Mouse (Mus musculus) urinary bladder, postnatal 10 days (tissue): ENCODE data around the gene Pak1ip1.
"Not testable (repeated sequence)": the region's sequence is repeated elsewhere in the genome, so short reads cannot be mapped to it uniquely, and the experiment has no call there.

Source experiments
- DNase-seq: peaks from one replicate; pipeline ENCODE4 v3.0.0; 2022; ENCODE audit warnings: low spot score

The Pak1ip1 gene

GRCm38 (mm10) chr13:41000926-41001639 lies at the start of gene Pak1ip1:
Gene Pak1ip1 (plus strand): TSS chr13:41001023.
- DNase-seq, result peak; percentile 78

GRCm38 (mm10) chr13:40951386-40951976 lies 49.3 kb upstream of the Pak1ip1 start:
- DNase-seq, result no peak

GRCm38 (mm10) chr13:40953231-40953630 lies 47.6 kb upstream of the Pak1ip1 start:
- no peak for DNase-seq

- no peak for DNase-seq
Measured at GRCm38 (mm10) chr13:40955773-40956172, 45.0 kb upstream of the Pak1ip1 start.

- no peak for DNase-seq
Measured at GRCm38 (mm10) chr13:40967609-40968008, 33.2 kb upstream of the Pak1ip1 start.

GRCm38 (mm10) chr13:40968564-40968963 lies 32.3 kb upstream of the Pak1ip1 start:
- no peak for DNase-seq

GRCm38 (mm10) chr13:40969761-40970390 lies 30.9 kb upstream of the Pak1ip1 start:
- no peak for DNase-seq

GRCm38 (mm10) chr13:40971261-40971660 lies 29.6 kb upstream of the Pak1ip1 start:
- no peak for DNase-seq

- DNase-seq, result no peak
Measured at GRCm38 (mm10) chr13:40971831-40972230, 29.0 kb upstream of the Pak1ip1 start.

GRCm38 (mm10) chr13:40972976-40973375 lies 27.8 kb upstream of the Pak1ip1 start:
- DNase-seq, result no peak

GRCm38 (mm10) chr13:40977609-40978008 lies 23.2 kb upstream of the Pak1ip1 start:
- no peak for DNase-seq

- DNase-seq, result no peak
Measured at GRCm38 (mm10) chr13:40978652-40979051, 22.2 kb upstream of the Pak1ip1 start.

GRCm38 (mm10) chr13:40979321-40979720 lies 21.5 kb upstream of the Pak1ip1 start:
- DNase-seq, result no peak

- no peak for DNase-seq
Measured at GRCm38 (mm10) chr13:40982759-40983158, 18.1 kb upstream of the Pak1ip1 start.

- no peak for DNase-seq
Measured at GRCm38 (mm10) chr13:40986081-40986480, 14.7 kb upstream of the Pak1ip1 start.

GRCm38 (mm10) chr13:40987608-40988303 lies 13.1 kb upstream of the Pak1ip1 start:
- DNase-seq, result not testable (repeated sequence)

GRCm38 (mm10) chr13:40988418-40988817 lies 12.4 kb upstream of the Pak1ip1 start:
- DNase-seq, result no peak

GRCm38 (mm10) chr13:40994487-40995263 lies 6.1 kb upstream of the Pak1ip1 start:
- DNase-seq, result no peak

- not testable (repeated sequence) for DNase-seq
Measured at GRCm38 (mm10) chr13:40998537-40998936, 2.3 kb upstream of the Pak1ip1 start.

GRCm38 (mm10) chr13:41000140-41000925 lies 490 bp upstream of the Pak1ip1 start:
- no peak for DNase-seq

GRCm38 (mm10) chr13:41002001-41002400 lies 1.2 kb downstream of the Pak1ip1 start:
- no peak for DNase-seq
